Mouse (Mus musculus): ENCODE results near the gene Trim80.
"Not testable (repeated sequence)": the region's sequence is repeated elsewhere in the genome, so short reads cannot be mapped to it uniquely, and the experiment has no call there.

The Trim80 gene

GRCm38 (mm10) chr11:115464851-115465250 lies 24.5 kb downstream of the Trim80 start:
- no peak for DNase-seq

GRCm38 (mm10) chr11:115467217-115467618 lies 26.9 kb downstream of the Trim80 start:
- no peak for DNase-seq

- DNase-seq, result no peak
These were observed 31.8 kb downstream of the Trim80 start for GRCm38 (mm10) chr11:115472183-115472582.

- peak; percentile 98 to 99 for DNase-seq
These were observed 33.4 kb downstream of the Trim80 start for GRCm38 (mm10) chr11:115473626-115474275.

GRCm38 (mm10) chr11:115475025-115475757 lies 34.8 kb downstream of the Trim80 start, which contains the start of gene Armc7:
TSS of gene Armc7 (plus strand) at chr11:115475667.
- peak; percentile 93 to 97 for DNase-seq

- DNase-seq, result no peak
These were observed 35.5 kb downstream of the Trim80 start for GRCm38 (mm10) chr11:115475758-115476237.

GRCm38 (mm10) chr11:115476630-115477029 lies 36.3 kb downstream of the Trim80 start:
- DNase-seq, result not testable (repeated sequence)

GRCm38 (mm10) chr11:115477388-115477787 lies 37.0 kb downstream of the Trim80 start:
- DNase-seq, result not testable (repeated sequence)

GRCm38 (mm10) chr11:115478296-115478938 lies 38.1 kb downstream of the Trim80 start:
- no peak for DNase-seq

- no peak for DNase-seq
These were observed 41.4 kb downstream of the Trim80 start for GRCm38 (mm10) chr11:115481553-115482259.

- DNase-seq, result no peak
These were observed 42.9 kb downstream of the Trim80 start for GRCm38 (mm10) chr11:115483278-115483677.

GRCm38 (mm10) chr11:115483726-115484125 lies 43.4 kb downstream of the Trim80 start:
- peak; percentile 90 to 91 for DNase-seq

GRCm38 (mm10) chr11:115485155-115485554 lies 44.8 kb downstream of the Trim80 start:
- DNase-seq, result no peak

- DNase-seq, result peak; percentile 84 to 86
These were observed 48.3 kb downstream of the Trim80 start for GRCm38 (mm10) chr11:115488551-115489104.

- DNase-seq, result peak; percentile 43 to 44
These were observed 50.4 kb downstream of the Trim80 start for GRCm38 (mm10) chr11:115490441-115491355.

GRCm38 (mm10) chr11:115491356-115492083 lies 51.2 kb downstream of the Trim80 start, which contains the start of gene Nt5c:
TSS of gene Nt5c (minus strand) at chr11:115491862.
- peak; percentile 90 to 91 for DNase-seq

GRCm38 (mm10) chr11:115492387-115492786 lies 52.0 kb downstream of the Trim80 start:
- DNase-seq, result no peak

- DNase-seq, result not testable (repeated sequence)
These were observed 56.2 kb downstream of the Trim80 start for GRCm38 (mm10) chr11:115496559-115496958.

All from cerebellum, postnatal 25 days (tissue).